Mouse (Mus musculus): ENCODE data around the gene Cttnbp2nl. TPM values are rescaled to one million over a fixed set of nuclear protein-coding genes. Genes with fewer than 3 reads are reported as not detected.

Cttnbp2nl gene
- total RNA-seq, 1 experiment from 2014 or later, result 19.3 TPM

GRCm38 (mm10) chr3:105058627-105059513 lies 5.9 kb upstream of the Cttnbp2nl start:
- DNase-seq, result peak; percentile 76

- no peak for DNase-seq
These were observed 2.7 kb upstream of the Cttnbp2nl start for GRCm38 (mm10) chr3:105055666-105056065.

DNA sequence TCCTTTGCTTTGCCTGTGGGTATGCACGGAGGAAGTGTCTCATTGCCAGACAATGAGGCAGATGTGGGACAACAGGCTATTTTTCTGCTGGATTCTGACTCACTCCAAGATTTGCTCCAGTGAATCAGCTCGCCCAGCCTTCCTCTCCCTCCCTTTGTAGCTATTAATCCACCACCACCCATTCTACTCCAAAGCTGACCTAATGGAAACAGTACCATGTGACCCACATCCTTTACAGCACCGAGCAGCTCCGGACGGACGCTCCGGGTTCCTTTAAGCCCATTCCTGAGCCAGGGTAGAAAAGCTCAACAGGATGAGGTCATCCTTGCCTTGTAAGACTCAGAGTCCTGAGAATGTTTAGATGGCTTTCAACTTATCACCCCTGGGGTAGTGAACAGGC lies 2.0 kb upstream of the Cttnbp2nl start:
- peak; percentile 44 for DNase-seq

- DNase-seq, result no peak
These were observed 704 bp upstream of the Cttnbp2nl start for GRCm38 (mm10) chr3:105053698-105054001.

DNA sequence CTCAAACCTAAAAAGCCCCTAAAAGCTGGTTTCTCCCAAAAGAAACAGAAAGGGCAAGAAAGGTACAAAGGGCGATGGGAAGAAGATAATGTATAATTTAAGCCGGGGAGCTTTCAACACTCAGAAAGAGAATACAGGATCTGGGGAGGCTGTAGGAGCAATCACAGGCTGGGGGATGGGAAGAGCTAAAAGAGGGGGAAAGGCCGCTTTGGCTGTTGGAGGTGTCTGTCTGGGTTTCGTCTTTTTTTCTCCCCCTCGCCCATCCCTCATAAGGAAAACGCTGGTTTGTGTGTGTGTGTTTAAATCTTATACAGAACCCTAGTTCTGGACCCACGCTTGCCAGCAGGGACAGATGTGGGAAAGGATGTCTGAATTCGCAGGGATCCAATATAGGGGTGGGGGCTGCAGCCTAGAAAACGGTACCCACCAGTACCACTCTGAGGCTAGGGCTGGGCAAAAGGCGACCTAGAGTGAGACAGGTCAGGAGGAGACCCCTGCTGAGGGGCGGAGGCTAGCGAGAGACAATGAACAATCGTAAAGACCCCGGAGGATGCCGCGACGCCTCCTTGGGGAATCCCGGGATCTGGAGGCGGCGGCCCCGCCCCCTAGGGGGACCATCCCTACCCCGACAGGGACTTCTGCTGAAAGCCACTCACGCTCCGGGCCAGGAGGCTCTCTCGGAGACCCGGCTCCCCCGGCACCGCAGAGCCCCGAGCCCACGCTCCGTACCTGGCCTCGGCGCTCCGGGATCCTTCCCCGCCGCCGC lies 592 bp downstream of the Cttnbp2nl start:
- no peak for DNase-seq

DNA sequence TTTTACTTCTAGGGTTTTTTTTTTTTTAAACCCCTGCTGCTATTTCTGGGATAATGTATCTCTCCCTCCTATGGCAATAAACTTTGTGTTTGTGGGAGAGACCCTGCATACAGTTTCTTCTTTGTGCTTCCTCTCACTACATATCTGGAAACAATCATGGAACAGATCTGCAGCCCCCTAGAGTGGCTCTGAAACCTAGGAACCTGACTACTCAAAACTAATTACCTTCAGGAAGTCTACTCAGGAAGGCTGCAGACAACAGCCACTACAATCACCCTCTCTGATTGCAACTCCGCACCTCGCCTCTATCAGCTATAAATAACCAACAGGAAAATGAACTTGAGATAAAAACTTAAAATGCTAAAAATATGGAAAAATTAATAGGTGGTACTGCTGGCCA lies 1.8 kb downstream of the Cttnbp2nl start:
- DNase-seq, result no peak

DNA sequence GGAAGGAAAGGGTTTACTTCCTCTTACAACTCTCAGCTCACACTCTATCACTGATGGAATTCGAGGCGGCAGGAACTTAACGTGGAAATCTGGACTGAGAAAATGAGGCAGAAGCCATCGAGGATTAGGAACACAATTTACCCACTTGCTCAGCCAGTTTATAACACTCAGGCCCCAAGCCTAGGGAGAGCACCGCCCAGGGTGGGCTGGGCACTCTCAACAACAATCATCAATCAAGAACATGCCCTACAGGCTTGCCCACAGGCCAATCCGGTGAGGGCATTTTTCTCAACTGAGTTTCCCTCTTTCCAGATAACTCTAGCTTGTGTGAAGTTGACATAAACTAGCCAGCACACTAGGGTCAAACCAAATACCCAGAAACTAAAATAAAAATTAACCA lies 3.1 kb downstream of the Cttnbp2nl start:
- no peak for DNase-seq

GRCm38 (mm10) chr3:105047616-105048015 lies 5.3 kb downstream of the Cttnbp2nl start:
- DNase-seq, result peak; percentile 34

DNA sequence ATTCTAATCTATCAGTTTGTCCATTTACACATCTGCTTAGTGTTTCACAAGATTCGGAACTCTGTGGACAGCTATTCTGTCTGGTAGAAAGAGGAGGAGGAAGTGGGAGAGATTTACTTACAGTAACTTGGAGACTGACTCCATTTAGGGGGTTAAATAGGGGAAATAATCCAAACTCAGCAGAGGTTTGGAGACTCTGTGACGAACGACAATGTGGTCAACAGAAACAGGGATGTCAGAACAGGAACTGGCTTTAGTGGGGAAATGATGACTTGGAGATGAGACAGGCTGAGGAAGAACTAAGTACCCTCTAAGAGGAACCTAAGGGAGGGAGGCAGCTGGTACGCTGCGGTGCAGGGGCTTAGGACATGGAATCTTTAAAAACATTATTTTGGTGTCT lies 6.1 kb downstream of the Cttnbp2nl start:
- no peak for DNase-seq

GRCm38 (mm10) chr3:105043746-105044145 lies 9.2 kb downstream of the Cttnbp2nl start:
- no peak for DNase-seq

- no peak for DNase-seq
These were observed 11.8 kb downstream of the Cttnbp2nl start for GRCm38 (mm10) chr3:105040983-105041625.

- no peak for DNase-seq
These were observed 12.9 kb downstream of the Cttnbp2nl start for GRCm38 (mm10) chr3:105040002-105040401.

- no peak for DNase-seq
These were observed 15.6 kb downstream of the Cttnbp2nl start for GRCm38 (mm10) chr3:105037240-105037770.

DNA sequence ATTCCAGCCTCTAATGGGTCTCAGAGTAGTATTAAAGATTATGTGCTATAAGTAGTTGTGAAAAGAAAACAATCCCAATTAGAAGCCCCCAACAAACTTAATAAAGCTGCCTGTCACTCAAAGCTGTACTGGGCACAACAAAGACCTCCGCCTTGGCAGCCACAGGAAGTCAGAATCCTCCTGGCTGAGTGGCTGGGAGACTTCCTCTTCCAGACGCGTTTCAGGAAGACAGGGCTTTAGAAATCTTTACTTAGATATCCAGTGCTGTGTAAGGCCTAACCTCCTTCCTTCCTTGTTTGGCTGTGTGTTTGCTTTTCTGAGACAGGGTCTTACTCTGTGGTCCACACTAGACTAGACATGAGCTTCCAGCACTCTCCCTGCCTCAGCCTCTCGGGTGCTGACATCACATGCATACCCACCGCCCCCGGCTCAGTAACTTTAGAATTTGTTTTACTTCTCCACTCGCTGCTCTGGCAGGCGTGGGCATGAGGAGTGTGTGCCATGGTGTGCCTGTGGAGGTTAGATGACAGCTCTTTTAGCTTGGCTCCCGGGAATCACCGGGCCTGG lies 16.6 kb downstream of the Cttnbp2nl start:
- DNase-seq, result no peak

DNA sequence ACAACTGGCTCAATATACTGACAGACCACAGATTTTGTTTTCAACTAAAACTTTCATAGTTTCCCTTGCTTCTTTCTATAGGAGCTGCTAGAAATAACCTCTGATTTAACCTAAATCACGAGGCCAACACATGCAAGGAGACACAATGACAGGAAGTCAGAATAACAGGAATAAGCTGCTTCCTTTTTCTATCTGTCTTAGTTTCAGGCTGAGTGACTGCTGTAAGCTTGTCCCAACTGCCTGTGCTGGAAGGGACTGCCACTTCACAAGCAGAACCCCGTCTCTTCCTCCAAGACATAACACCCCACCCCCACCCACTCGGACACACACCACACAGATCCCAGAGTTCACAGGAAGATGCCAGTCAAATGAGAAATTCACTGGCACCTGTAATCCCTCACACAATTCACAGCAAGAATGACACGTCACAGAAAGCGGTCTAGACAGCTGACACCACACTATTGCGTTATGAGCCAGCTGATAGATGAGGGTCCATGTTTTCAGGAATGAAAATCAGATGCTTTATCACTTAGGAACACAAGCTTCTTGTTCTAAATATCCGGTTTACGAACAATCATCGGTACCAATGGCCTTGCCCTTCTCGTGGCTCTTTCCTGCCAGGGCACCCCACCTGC lies 29.5 kb downstream of the Cttnbp2nl start:
- no peak for DNase-seq

DNA sequence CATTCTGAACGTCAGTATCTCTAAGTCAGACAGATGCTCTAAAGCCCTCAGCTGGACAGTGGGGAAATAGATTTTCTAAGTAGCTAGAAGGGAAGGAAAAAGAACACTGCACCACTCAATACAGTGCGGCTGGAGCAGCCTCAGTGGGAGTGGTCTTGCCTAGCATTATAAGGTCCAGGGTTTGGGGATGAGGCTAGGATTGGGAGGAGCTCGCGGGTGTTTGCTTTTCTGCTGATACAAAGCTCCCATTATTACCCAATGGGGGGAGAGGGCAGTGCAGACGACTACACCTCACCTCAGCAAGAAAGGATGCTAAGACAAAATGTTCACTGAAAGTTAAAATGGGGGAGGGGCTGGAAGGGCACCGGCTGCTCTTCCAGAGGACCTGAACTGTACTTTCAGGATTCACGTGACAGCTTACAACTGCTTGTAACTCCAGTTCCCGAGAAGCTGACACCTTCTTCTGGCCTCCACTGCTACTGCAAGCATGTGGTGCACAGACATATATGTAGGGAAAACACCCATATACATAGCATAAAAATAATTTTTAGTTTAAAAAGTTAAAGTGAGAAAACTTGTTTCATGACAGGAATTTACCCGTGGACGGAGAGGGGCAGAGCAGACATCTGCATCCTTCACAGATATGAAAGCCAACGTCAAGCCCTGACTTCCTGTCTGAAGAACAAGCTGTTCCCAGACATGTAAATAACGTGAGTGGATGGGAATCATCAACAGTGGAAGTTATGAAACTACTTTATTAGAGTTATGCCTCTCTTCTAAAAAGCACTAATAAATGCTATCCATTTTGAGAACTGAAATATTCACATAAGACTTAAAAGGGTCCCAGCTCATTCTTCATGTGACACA lies 32.9 kb downstream of the Cttnbp2nl start:
- DNase-seq, result no peak

GRCm38 (mm10) chr3:105018783-105019105 lies 34.2 kb downstream of the Cttnbp2nl start:
- no peak for DNase-seq

DNA sequence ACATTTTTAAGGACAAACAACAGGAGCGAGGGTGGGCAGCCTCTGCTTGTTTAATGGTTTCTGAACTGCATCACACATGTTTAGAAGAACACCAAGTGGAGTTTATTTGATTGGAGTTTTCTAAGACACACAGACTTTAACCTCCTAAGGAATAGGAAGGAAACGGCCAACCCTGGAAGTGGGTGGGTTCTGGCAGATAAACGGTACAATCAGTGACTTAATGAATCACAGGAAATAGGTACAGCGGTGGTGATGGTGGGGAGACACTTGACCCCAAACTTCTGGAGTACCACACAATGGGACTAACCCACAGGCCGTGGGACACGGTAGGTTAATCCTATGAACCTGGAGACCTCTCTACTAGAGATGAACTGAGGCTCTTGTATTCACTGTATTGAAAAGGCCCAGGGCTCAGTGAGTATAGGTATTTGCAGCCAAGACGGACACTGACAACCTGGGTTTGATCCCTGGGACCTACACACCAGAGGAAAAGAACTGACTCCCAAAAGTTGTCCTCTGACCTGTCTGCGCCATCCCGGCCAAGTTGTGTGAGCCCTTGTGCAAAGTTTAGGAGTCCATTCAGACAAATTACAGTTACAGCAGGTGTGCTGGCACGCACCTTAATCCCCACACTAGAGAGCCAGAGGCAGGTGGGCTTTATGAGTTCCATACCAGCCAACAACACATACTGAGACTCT lies 34.7 kb downstream of the Cttnbp2nl start:
- no peak for DNase-seq

- DNase-seq, result no peak
These were observed 35.6 kb downstream of the Cttnbp2nl start for GRCm38 (mm10) chr3:105017314-105017713.

GRCm38 (mm10) chr3:105016204-105016603 lies 36.7 kb downstream of the Cttnbp2nl start:
- DNase-seq, result no peak
